Mouse (Mus musculus): ENCODE measurements around the gene Pmis2. TPM values are rescaled to one million over a fixed set of nuclear protein-coding genes. Genes with fewer than 3 reads are reported as not detected.

Pmis2 gene
- polyA plus RNA-seq, 2 experiments = not detected

DNA sequence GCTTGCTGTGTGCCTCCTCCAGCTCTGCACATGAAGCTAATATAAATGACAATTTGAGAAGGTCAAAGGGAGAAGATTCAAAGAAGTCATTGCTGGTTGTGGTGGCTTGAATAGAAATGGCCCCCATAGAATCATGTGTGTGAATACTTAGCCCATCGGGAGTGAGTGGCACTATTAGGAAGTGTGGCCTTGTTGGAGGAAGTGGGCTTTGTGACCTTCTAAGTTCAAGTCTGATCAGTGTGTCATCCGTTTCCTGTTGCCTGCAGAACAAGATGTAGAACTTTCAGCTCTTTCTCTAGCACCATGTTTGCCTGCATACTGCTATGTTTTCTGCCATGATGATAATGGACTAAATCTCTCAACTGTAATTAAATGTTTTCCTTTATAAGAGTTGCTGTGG lies 12.0 kb upstream of the Pmis2 start:
- TF ChIP-seq POLR2A (IDR thresholded peaks at IDR 0.05; ENCODE audit: borderline replicate concordance, extremely low read depth, insufficient read depth, insufficient read length) = no peak
- H3K4me3 ChIP-seq (replicated peaks; ENCODE audit: low read length) = no peak overlapping the region
- H3K9ac ChIP-seq (ENCODE audit: low read depth, low read length, severe bottlenecking) = no peak overlapping the region
- WGBS = 82% methylated on average over 2 of the region's 2 CpGs
- peaks cover 2% of the 10 kb centered on the region; the same call in 1 of the 2 replicates for H3K9me3 ChIP-seq (ENCODE audit: control insufficient read depth, low read length)
- ATAC-seq (ENCODE audit: low FRiP score, low read depth) = no peak
- H3K27me3 ChIP-seq (ENCODE audit: control insufficient read depth, insufficient read depth, low read length) = peaks cover 6% of the 10 kb centered on the region
- no peak overlapping the region for H3K4me2 ChIP-seq (replicated peaks; ENCODE audit: low read depth, low read length, severe bottlenecking)
- no peaks in the 10 kb centered on the region for H3K36me3 ChIP-seq (ENCODE audit: control insufficient read depth, insufficient read depth, low read length)
- no peak overlapping the region for H3K27ac ChIP-seq (replicated peaks; ENCODE audit: low read depth, low read length)
- H3K4me1 ChIP-seq (ENCODE audit: control insufficient read depth, insufficient read depth, low read length) = no peaks in the 10 kb centered on the region
- DNase-seq (ENCODE audit: low spot score) = no peak

DNA sequence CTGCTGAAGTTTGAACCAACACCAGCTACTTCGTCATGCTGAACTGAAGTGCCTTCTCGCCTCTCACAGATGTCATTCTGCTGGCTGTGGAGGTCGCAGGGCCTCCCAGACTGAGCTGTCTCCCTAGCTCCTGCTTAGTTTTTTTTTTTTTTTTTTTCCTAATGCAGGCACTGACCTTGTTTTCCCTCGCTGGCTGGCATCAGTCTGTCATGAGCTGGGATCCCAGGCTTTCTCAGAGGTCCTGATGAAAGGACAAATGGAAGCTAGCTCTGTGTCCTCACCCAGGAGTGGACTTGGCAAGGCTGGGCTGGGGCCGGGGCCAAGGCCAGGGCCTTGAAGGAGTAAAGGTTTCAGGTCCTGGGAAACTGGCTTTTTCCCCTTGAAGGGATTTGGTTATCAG lies 10.5 kb upstream of the Pmis2 start:
- Histone ChIP-seq H3K4me3 (replicated peaks; ENCODE audit: low read length) (no peak overlapping the region), H3K27me3 (ENCODE audit: control insufficient read depth, insufficient read depth, low read length) (no peaks in the 10 kb centered on the region), H3K27ac (replicated peaks; ENCODE audit: low read depth, low read length) (no peak overlapping the region), H3K9ac (ENCODE audit: low read depth, low read length, severe bottlenecking) (no peak overlapping the region), H3K9me3 (ENCODE audit: control insufficient read depth, low read length) (peaks cover 4% of the 10 kb centered on the region; the same call in 1 of the 2 replicates), H3K36me3 (ENCODE audit: control insufficient read depth, insufficient read depth, low read length) (no peaks in the 10 kb centered on the region), H3K4me1 (ENCODE audit: control insufficient read depth, insufficient read depth, low read length) (no peaks in the 10 kb centered on the region), H3K4me2 (replicated peaks; ENCODE audit: low read depth, low read length, severe bottlenecking) (no peak overlapping the region)
- ATAC-seq (ENCODE audit: low FRiP score, low read depth) (no peak), DNase-seq (ENCODE audit: low spot score) (no peak)
- TF ChIP-seq POLR2A (IDR thresholded peaks at IDR 0.05; ENCODE audit: borderline replicate concordance, extremely low read depth, insufficient read depth, insufficient read length) = no peak
- WGBS = 55% methylated on average over 5 of the region's 5 CpGs

DNA sequence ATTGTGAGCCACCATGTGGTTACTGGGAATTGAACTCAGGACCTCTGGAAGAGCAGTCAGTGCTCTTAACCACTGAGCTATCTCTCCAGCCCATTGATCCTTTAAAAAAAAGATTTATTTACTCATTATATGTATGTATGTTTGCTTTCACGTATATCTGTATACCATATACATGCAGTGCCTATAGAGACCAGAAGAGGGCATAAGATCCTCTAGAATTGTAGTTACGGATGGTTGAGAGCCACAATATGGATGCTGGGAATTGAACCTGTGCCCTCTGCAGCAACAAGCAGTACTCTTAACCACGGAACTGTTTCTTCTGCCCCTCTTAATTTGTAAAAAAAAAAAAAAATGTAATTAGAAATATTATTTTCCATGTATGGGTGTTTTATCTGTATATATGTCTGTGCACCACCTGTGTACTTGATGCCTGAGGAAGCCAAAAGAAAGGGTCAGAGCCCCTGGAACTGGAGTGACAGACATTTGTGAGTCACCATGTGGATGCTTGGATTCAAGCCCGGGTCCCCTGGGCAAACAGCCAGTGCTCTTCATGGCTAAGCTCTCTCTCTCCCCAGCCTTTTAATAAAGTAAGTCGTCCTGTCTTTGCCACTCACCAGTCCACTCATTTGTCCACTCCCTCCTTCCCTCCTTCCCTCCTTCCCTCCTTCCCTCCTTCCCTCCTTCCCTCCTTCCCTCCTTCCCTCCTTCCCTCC lies 7.0 kb upstream of the Pmis2 start:
- 68% methylated on average over 5 of the region's 5 CpGs for WGBS
- Histone ChIP-seq H3K36me3 (ENCODE audit: control insufficient read depth, insufficient read depth, low read length) (no peaks in the 10 kb centered on the region), H3K9me3 (ENCODE audit: control insufficient read depth, low read length) (peaks cover 4% of the 10 kb centered on the region; the same call in 1 of the 2 replicates), H3K27me3 (ENCODE audit: control insufficient read depth, insufficient read depth, low read length) (no peaks in the 10 kb centered on the region), H3K4me2 (replicated peaks; ENCODE audit: low read depth, low read length, severe bottlenecking) (no peak overlapping the region), H3K27ac (replicated peaks; ENCODE audit: low read depth, low read length) (no peak overlapping the region), H3K4me1 (ENCODE audit: control insufficient read depth, insufficient read depth, low read length) (no peaks in the 10 kb centered on the region), H3K9ac (ENCODE audit: low read depth, low read length, severe bottlenecking) (no peak overlapping the region), H3K4me3 (replicated peaks; ENCODE audit: low read length) (no peak overlapping the region)
- DNase-seq (ENCODE audit: low spot score) = no peak
- TF ChIP-seq POLR2A (IDR thresholded peaks at IDR 0.05; ENCODE audit: borderline replicate concordance, extremely low read depth, insufficient read depth, insufficient read length) = no peak
- ATAC-seq (ENCODE audit: low FRiP score, low read depth) = no peak

DNA sequence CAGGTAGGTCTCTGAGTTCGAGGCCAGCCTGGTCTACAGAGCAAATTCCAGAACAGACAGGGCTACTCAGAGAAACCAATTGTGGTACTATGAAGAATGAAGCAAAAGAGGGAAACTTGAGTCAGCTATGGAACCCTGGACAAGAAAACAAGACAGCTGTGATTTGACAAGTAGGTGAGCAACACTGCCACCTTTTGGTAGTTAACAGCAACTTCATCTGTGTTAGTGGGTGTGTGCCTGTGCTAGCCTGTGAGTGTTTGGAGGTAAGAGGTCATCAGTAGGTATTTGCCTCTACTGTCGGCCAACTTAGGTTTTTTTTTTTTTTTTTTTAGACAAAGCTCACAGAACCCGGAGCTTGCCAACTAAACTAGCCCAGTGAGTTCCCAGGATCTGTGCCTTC lies 2.2 kb downstream of the Pmis2 start:
- H3K4me2 ChIP-seq (replicated peaks; ENCODE audit: low read depth, low read length, severe bottlenecking) = no peak overlapping the region
- no peaks in the 10 kb centered on the region for H3K9me3 ChIP-seq (ENCODE audit: control insufficient read depth, low read length)
- H3K27me3 ChIP-seq (ENCODE audit: control insufficient read depth, insufficient read depth, low read length) = no peaks in the 10 kb centered on the region
- ATAC-seq (ENCODE audit: low FRiP score, low read depth) = no peak
- no peak overlapping the region for H3K4me3 ChIP-seq (replicated peaks; ENCODE audit: low read length)
- no peak for TF ChIP-seq POLR2A (IDR thresholded peaks at IDR 0.05; ENCODE audit: borderline replicate concordance, extremely low read depth, insufficient read depth, insufficient read length)
- 46% methylated on average over 3 of the region's 3 CpGs for WGBS
- no peaks in the 10 kb centered on the region for H3K36me3 ChIP-seq (ENCODE audit: control insufficient read depth, insufficient read depth, low read length)
- no peak for DNase-seq (ENCODE audit: low spot score)
- H3K9ac ChIP-seq (ENCODE audit: low read depth, low read length, severe bottlenecking) = no peak overlapping the region
- H3K27ac ChIP-seq (replicated peaks; ENCODE audit: low read depth, low read length) = no peak overlapping the region
- H3K4me1 ChIP-seq (ENCODE audit: control insufficient read depth, insufficient read depth, low read length) = no peaks in the 10 kb centered on the region

DNA sequence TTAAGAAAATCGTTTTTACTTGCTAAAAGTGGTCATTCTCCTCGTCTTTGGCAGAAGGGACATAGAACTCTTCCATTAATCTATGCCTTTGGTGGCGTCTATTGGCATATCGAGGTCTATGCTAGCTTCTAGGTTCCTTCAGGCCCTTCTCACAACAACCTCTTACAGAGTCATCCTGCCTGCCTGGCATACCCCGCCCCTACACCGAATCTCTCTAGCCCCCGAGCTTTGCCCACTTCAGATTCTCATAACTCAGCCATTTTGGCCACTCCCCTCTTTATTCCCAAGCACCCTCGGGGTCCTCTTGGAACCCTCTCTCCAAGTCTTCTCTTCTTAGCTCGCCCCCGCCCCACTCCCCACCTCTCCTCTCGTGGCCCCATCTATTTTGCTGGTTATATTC lies 6.1 kb downstream of the Pmis2 start:
- peak overlapping the region; percentile 67 for H3K9ac ChIP-seq (ENCODE audit: low read depth, low read length, severe bottlenecking)
- TF ChIP-seq POLR2A (IDR thresholded peaks at IDR 0.05; ENCODE audit: borderline replicate concordance, extremely low read depth, insufficient read depth, insufficient read length) = no peak
- H3K27me3 ChIP-seq (ENCODE audit: control insufficient read depth, insufficient read depth, low read length) = no peaks in the 10 kb centered on the region
- H3K4me2 ChIP-seq (replicated peaks; ENCODE audit: low read depth, low read length, severe bottlenecking) = peak overlapping the region; percentile 89
- H3K27ac ChIP-seq (replicated peaks; ENCODE audit: low read depth, low read length) = no peak overlapping the region; the same call in 1 of the 2 replicates
- DNase-seq (ENCODE audit: low spot score) (no peak), ATAC-seq (ENCODE audit: low FRiP score, low read depth) (no peak)
- peak overlapping the region; percentile 63 for H3K4me3 ChIP-seq (replicated peaks; ENCODE audit: low read length)
- H3K9me3 ChIP-seq (ENCODE audit: control insufficient read depth, low read length) = no peaks in the 10 kb centered on the region
- peaks cover 15% of the 10 kb centered on the region for H3K36me3 ChIP-seq (ENCODE audit: control insufficient read depth, insufficient read depth, low read length)
- 5% methylated on average over 11 of the region's 11 CpGs for WGBS
- no peaks in the 10 kb centered on the region for H3K4me1 ChIP-seq (ENCODE audit: control insufficient read depth, insufficient read depth, low read length)
